Mouse (Mus musculus): Measurements from ENCODE around the gene Kcnj12.

GRCm38 (mm10) chr11:61033160-61033559, 10.8 kb downstream of the Kcnj12 start:
- TF ChIP-seq POLR2A (IDR thresholded peaks at IDR 0.05; ENCODE audit: insufficient read length, low read depth), result no peak
- peak; percentile 60 for TF ChIP-seq TCF12 (IDR thresholded peaks at IDR 0.05; ENCODE audit: insufficient read depth, poor library complexity, severe bottlenecking)
- no peak for TF ChIP-seq CEBPB (IDR thresholded peaks at IDR 0.05; ENCODE audit: insufficient read depth, poor library complexity, severe bottlenecking)
- TF ChIP-seq E2F4 (IDR thresholded peaks at IDR 0.05; ENCODE audit: insufficient read depth), result no peak
- TF ChIP-seq MAX (IDR thresholded peaks at IDR 0.05; ENCODE audit: low read depth), result no peak
- no peak for TF ChIP-seq USF1 (IDR thresholded peaks at IDR 0.05; ENCODE audit: low read depth)
- TF ChIP-seq REST (IDR thresholded peaks at IDR 0.05; ENCODE audit: insufficient read depth, insufficient read length), result no peak
- peak in 2 of 3 experiments; percentile 5 to 33 for TF ChIP-seq MYOD1 (IDR thresholded peaks at IDR 0.05; ENCODE audit: control insufficient read depth in 1 of 3, insufficient read length in 2 of 3, low read depth in 2 of 3)
